Mouse (Mus musculus): ENCODE measurements around the gene Zfp652. TPM values are rescaled to one million over a fixed set of nuclear protein-coding genes. Genes with fewer than 3 reads are reported as not detected.
"Not testable (repeated sequence)": the region's sequence is repeated elsewhere in the genome, so short reads cannot be mapped to it uniquely, and the experiment has no call there.

Gene Zfp652
- polyA plus RNA-seq, 1 experiment: 18.2 TPM

GRCm38 (mm10) chr11:95726156-95726555 is 13.7 kb downstream of the Zfp652 start:
- Histone ChIP-seq H3K36me3 (replicated peaks; ENCODE audit: low read length) (no peaks in the 10 kb centered on the region), H3K27me3 (replicated peaks) (no peaks in the 10 kb centered on the region), H3K9me3 (no peaks in the 10 kb centered on the region), H3K4me1 (peaks cover 25% of the 10 kb centered on the region), H3K4me3 (replicated peaks) (no peak overlapping the region)
- TF ChIP-seq GATA1 (IDR thresholded peaks at IDR 0.05; ENCODE audit: borderline replicate concordance, low read length) (no peak), FLI1 (IDR thresholded peaks at IDR 0.05; ENCODE audit: low read length) (no peak)

- Histone ChIP-seq H3K4me1 (peaks cover 25% of the 10 kb centered on the region), H3K36me3 (replicated peaks; ENCODE audit: low read length) (no peaks in the 10 kb centered on the region), H3K9me3 (no peaks in the 10 kb centered on the region), H3K4me3 (replicated peaks) (no peak overlapping the region), H3K27me3 (replicated peaks) (no peaks in the 10 kb centered on the region)
- TF ChIP-seq GATA1 (IDR thresholded peaks at IDR 0.05; ENCODE audit: borderline replicate concordance, low read length): no peak
- no peak for TF ChIP-seq FLI1 (IDR thresholded peaks at IDR 0.05; ENCODE audit: low read length)
Observed at GRCm38 (mm10) chr11:95727947-95728346, 15.5 kb downstream of the Zfp652 start.

DNA sequence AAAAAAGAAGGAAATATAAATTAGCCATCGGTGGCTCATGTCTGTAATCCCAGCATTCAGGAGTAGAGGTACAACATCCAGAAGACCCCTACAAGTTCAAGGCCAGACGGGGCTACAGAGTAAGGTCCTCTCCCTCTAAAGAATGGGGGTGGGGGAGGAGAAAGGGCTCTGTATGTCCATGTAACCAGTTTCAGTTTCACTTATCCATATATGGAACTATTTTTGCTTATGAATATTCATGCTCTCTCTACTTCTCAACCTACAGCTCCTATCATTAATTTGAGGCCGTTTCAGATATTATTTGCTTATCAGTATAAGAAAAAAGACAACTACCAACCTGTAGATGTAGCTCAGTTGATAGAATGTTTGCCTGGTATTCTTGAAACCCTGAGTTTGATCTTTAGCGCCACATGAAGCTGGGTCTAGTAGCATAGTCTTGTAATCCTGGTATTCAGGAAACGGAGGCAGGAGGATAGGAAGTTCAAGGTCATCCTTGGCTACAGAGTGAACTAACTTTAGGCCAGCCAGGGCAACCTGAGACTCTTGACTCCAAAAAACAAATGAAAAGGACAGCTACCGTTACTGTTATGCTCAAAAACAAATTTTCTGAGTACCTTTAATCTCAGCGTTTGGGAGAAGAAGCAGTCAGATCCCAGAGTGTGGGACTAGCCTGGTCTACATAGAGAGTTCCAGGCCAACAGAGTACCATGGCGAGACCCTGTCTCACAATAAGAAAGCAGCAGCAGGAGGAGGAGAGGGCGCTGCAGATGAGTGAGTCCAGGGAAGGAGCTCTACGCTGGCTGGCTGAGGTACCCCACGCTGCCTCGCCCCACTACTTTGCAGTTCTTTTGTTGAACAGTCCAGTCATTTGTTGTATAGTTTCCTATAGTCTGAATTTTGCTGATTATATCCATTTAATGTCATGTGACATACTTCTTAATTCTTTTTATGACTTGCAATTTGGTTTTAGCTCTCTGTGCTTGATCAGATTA is 16.7 kb downstream of the Zfp652 start:
- no peaks in the 10 kb centered on the region for H3K36me3 ChIP-seq (replicated peaks; ENCODE audit: low read length)
- TF ChIP-seq FLI1 (IDR thresholded peaks at IDR 0.05; ENCODE audit: low read length) (no peak), GATA1 (IDR thresholded peaks at IDR 0.05; ENCODE audit: borderline replicate concordance, low read length) (no peak)
- H3K4me3 ChIP-seq (replicated peaks): peak overlapping the region; percentile 87
- H3K9me3 ChIP-seq: no peaks in the 10 kb centered on the region
- no peaks in the 10 kb centered on the region for H3K27me3 ChIP-seq (replicated peaks)
- peaks cover 25% of the 10 kb centered on the region for H3K4me1 ChIP-seq

- TF ChIP-seq GATA1 (IDR thresholded peaks at IDR 0.05; ENCODE audit: borderline replicate concordance, low read length) (no peak), FLI1 (IDR thresholded peaks at IDR 0.05; ENCODE audit: low read length) (no peak)
Observed at GRCm38 (mm10) chr11:95734485-95734884, 22.0 kb downstream of the Zfp652 start.

DNA sequence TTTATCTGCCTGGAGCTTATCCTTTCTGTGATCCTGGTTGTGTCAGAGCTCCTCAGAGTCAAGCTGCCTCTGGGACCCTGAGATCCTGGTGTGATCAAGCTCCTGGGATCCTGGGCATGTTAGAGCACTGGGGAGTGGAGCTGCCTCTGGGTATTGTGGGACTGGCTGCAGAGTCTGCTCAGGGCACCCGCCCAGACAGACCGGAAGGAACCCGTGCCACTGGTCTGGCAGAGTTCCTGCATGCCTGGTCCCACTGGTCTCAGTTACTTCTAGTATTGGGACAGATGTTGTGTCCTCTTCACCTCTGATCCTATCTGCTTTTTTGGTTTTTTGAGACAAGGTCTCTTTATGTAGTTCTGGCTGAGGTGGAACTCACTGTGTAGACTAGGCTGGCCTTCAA is 25.3 kb downstream of the Zfp652 start:
- H3K4me1 ChIP-seq: peaks cover 11% of the 10 kb centered on the region
- no peaks in the 10 kb centered on the region for H3K27me3 ChIP-seq (replicated peaks)
- H3K36me3 ChIP-seq (replicated peaks; ENCODE audit: low read length): peaks cover 2% of the 10 kb centered on the region
- H3K4me3 ChIP-seq (replicated peaks): no peak overlapping the region
- no peaks in the 10 kb centered on the region; the same call in 1 of the 2 replicates for H3K9me3 ChIP-seq
- TF ChIP-seq FLI1 (IDR thresholded peaks at IDR 0.05; ENCODE audit: low read length) (no peak), GATA1 (IDR thresholded peaks at IDR 0.05; ENCODE audit: borderline replicate concordance, low read length) (no peak)

More at GRCm38 (mm10) chr11:95734485-95734884, 22.0 kb downstream of the Zfp652 start:
- no peaks in the 10 kb centered on the region for H3K9me3 ChIP-seq
- no peaks in the 10 kb centered on the region for H3K36me3 ChIP-seq (replicated peaks; ENCODE audit: low read length)
- H3K4me1 ChIP-seq: peaks cover 14% of the 10 kb centered on the region
- no peak overlapping the region for H3K4me3 ChIP-seq (replicated peaks)
- H3K27me3 ChIP-seq (replicated peaks): no peaks in the 10 kb centered on the region

DNA sequence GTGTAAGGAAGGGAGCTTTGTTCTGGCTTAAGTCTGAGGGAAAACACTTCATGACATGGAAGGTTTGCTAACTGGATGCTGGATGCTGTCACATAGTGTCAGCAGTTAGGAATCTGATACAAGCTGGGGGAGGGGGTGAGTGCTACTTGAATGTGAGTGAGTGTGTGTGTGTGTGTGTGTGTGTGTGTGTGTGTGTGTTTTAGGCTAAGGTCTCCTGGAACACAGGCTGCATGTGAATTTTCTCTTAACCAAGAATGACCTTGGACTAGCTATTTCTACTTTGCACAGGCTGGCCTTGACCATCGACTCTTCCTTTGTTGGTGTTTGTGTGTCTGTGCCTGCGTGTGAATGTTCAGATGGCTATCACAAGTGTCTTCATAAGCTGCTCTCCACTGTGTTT is 32.0 kb downstream of the Zfp652 start:
- Histone ChIP-seq H3K4me3 (replicated peaks) (no peak overlapping the region), H3K9me3 (peaks cover 8% of the 10 kb centered on the region; the same call in 1 of the 2 replicates), H3K27me3 (replicated peaks) (no peaks in the 10 kb centered on the region), H3K36me3 (replicated peaks; ENCODE audit: low read length) (peaks cover 35% of the 10 kb centered on the region), H3K4me1 (peaks cover 32% of the 10 kb centered on the region)
- TF ChIP-seq GATA1 (IDR thresholded peaks at IDR 0.05; ENCODE audit: borderline replicate concordance, low read length) (no peak), FLI1 (IDR thresholded peaks at IDR 0.05; ENCODE audit: low read length) (no peak)

DNA sequence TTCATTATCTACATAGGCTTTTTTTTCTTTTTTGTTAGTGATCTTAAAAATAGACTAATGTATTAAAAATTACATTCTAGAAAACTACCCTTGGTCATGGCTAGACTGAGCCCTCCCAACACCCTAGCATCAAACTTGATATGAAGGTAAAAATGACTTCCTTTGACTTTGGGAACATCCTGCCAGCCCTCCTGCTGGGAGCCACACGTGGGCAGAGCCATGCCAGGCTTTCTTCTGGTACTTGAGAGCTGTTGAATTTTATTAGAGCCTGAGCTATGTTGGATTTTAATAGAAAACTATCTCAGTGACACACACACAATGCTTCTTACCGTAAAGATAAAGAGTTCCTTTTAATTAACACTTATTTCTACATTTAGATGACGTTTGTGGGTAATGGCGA is 34.3 kb downstream of the Zfp652 start:
- H3K4me1 ChIP-seq: peaks cover 39% of the 10 kb centered on the region
- no peak overlapping the region for H3K4me3 ChIP-seq (replicated peaks)
- H3K9me3 ChIP-seq: peaks cover 8% of the 10 kb centered on the region; the same call in 1 of the 2 replicates
- H3K27me3 ChIP-seq (replicated peaks): no peaks in the 10 kb centered on the region
- TF ChIP-seq GATA1 (IDR thresholded peaks at IDR 0.05; ENCODE audit: borderline replicate concordance, low read length) (no peak), FLI1 (IDR thresholded peaks at IDR 0.05; ENCODE audit: low read length) (no peak)
- peaks cover 50% of the 10 kb centered on the region for H3K36me3 ChIP-seq (replicated peaks; ENCODE audit: low read length)

DNA sequence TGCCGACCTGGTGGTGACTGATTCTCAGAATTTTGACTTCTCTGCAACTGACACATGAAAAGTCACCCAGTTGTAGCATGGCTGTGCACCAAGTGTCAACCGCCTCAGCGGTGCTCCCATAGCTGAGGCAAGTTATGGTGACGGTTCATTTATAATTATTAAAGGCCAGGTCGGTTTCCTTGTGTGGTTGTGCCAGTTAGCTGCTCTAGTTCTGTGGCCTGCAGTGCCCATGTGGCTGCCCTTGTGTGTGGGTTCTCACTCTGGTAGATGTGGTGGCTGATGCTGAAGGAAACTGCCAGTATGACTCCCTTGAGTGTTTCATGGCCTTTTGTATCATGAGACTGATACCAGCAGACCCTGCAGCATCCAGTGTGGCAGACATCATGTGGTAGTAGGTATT is 35.9 kb downstream of the Zfp652 start:
- TF ChIP-seq FLI1 (IDR thresholded peaks at IDR 0.05; ENCODE audit: low read length) (no peak), GATA1 (IDR thresholded peaks at IDR 0.05; ENCODE audit: borderline replicate concordance, low read length) (no peak)
- H3K27me3 ChIP-seq (replicated peaks): no peaks in the 10 kb centered on the region
- H3K9me3 ChIP-seq: peaks cover 8% of the 10 kb centered on the region; the same call in 1 of the 2 replicates
- H3K36me3 ChIP-seq (replicated peaks; ENCODE audit: low read length): peaks cover 59% of the 10 kb centered on the region
- H3K4me3 ChIP-seq (replicated peaks): peak overlapping the region; percentile 21
- peaks cover 39% of the 10 kb centered on the region for H3K4me1 ChIP-seq

DNA sequence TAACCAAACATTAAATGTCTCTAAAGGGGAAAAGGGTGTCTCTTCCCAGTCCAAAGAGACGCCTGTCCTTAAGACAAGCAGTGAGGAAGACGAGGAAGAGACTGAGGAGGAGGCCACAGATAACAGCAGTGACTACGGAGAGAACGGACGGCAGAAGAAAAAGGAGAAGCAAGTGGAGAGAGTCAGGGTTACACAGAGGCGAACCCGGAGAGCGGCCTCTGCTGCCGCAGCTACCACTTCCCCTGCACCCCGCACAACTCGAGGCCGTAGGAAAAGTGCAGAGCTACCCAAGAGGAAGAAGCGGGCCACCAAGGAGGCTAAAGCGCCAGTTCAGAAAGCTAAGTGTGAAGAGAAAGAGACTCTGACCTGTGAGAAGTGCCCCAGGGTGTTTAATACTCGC is 37.1 kb downstream of the Zfp652 start:
- peaks cover 37% of the 10 kb centered on the region for H3K4me1 ChIP-seq
- H3K36me3 ChIP-seq (replicated peaks; ENCODE audit: low read length): peaks cover 68% of the 10 kb centered on the region
- no peak overlapping the region for H3K4me3 ChIP-seq (replicated peaks)
- peaks cover 8% of the 10 kb centered on the region; the same call in 1 of the 2 replicates for H3K9me3 ChIP-seq
- TF ChIP-seq FLI1 (IDR thresholded peaks at IDR 0.05; ENCODE audit: low read length): no peak
- TF ChIP-seq GATA1 (IDR thresholded peaks at IDR 0.05; ENCODE audit: borderline replicate concordance, low read length): no peak
- no peaks in the 10 kb centered on the region for H3K27me3 ChIP-seq (replicated peaks)

- Histone ChIP-seq H3K4me1 (peaks cover 34% of the 10 kb centered on the region), H3K27me3 (replicated peaks) (no peaks in the 10 kb centered on the region), H3K9me3 (peaks cover 5% of the 10 kb centered on the region; the same call in 1 of the 2 replicates), H3K36me3 (replicated peaks; ENCODE audit: low read length) (peaks cover 75% of the 10 kb centered on the region), H3K4me3 (replicated peaks) (no peak overlapping the region)
- no peak for TF ChIP-seq FLI1 (IDR thresholded peaks at IDR 0.05; ENCODE audit: low read length)
Observed at GRCm38 (mm10) chr11:95750995-95751394, 38.5 kb downstream of the Zfp652 start.

GRCm38 (mm10) chr11:95755137-95755536 is 42.7 kb downstream of the Zfp652 start:
- not testable (repeated sequence) for H3K9me3 ChIP-seq; H3K4me3 ChIP-seq (replicated peaks); H3K27me3 ChIP-seq (replicated peaks); H3K4me1 ChIP-seq
- peaks cover 85% of the 10 kb centered on the region for H3K36me3 ChIP-seq (replicated peaks; ENCODE audit: low read length)

All from megakaryocyte, embryonic 14.5 days (primary cell).